8 mouse cellular contexts compared by ENCODE assay signal in genomic region chr8:127439392-127440160, GRCm38 (mm10).
DNase-seq lines count a peak whose midpoint lies in the region; ATAC-seq and TF ChIP-seq lines count a peak whose summit lies in the region.

No protein-coding gene starts in this region.

- no peaks in the 10 kb centered on the region for H3K27me3 ChIP-seq in embryonic facial prominence, embryonic 12.5 days
- no peaks in the 10 kb centered on the region for H3K27me3 ChIP-seq in embryonic facial prominence, embryonic 10.5 days (replicated peaks; ENCODE audit: low read depth, poor library complexity, severe bottlenecking)
- no peaks in the 10 kb centered on the region for H3K27me3 ChIP-seq in intestine, embryonic 15.5 days (replicated peaks)

- intact Hi-C loops in gastrocnemius, adult 2 months (cut with DNase I): loop anchor here (2.0 to 5.0 kb wide), 5 partner anchors 52 to 919 kb away; partner anchors contain the start of gene Nrp1
- intact Hi-C loops in left cerebral cortex, postnatal 10 days (cut with DNase I): no loop called here

- H3K79me2 ChIP-seq in macrophage (ENCODE audit: inconsistent target): peaks cover 5% of the 10 kb centered on the region; the same call in 1 of the 2 replicates

- no peak overlapping the region for H3K4me2 ChIP-seq in embryonic facial prominence, embryonic 12.5 days (replicated peaks)
- peak overlapping the region; percentile 48 for H3K4me2 ChIP-seq in intestine, embryonic 15.5 days (replicated peaks)

- peaks cover 15% of the 10 kb centered on the region for H3K4me1 ChIP-seq in embryonic facial prominence, embryonic 12.5 days
- peaks cover 21% of the 10 kb centered on the region for H3K4me1 ChIP-seq in embryonic facial prominence, embryonic 10.5 days
- H3K4me1 ChIP-seq in intestine, embryonic 15.5 days (replicated peaks): peaks cover 10% of the 10 kb centered on the region

- H3K36me3 ChIP-seq in embryonic facial prominence, embryonic 12.5 days: peaks cover 17% of the 10 kb centered on the region; the same call in 1 of the 2 replicates
- H3K36me3 ChIP-seq in embryonic facial prominence, embryonic 10.5 days (replicated peaks): peaks cover 34% of the 10 kb centered on the region
- H3K36me3 ChIP-seq in intestine, embryonic 15.5 days: no peaks in the 10 kb centered on the region
- no peaks in the 10 kb centered on the region for H3K36me3 ChIP-seq in macrophage (ENCODE audit: inconsistent target)

- H3K4me3 ChIP-seq in embryonic facial prominence, embryonic 12.5 days: no peak overlapping the region
- H3K4me3 ChIP-seq in embryonic facial prominence, embryonic 10.5 days: no peak overlapping the region
- H3K4me3 ChIP-seq in gastrocnemius, adult 2 months: peak overlapping the region; percentile 68
- peak overlapping the region; percentile 17 for H3K4me3 ChIP-seq in intestine, embryonic 15.5 days (replicated peaks)
- peak overlapping the region; percentile 48; the same call in 1 of the 2 replicates for H3K4me3 ChIP-seq in macrophage (ENCODE audit: inconsistent target)

- 0 out of 2 replicates have a peak overlapping the region, but pooled peaks have one; percentile 17 for H3K27ac ChIP-seq in embryonic facial prominence, embryonic 12.5 days
- H3K27ac ChIP-seq in embryonic facial prominence, embryonic 10.5 days (replicated peaks): no peak overlapping the region; the same call in 1 of the 2 replicates
- H3K27ac ChIP-seq in gastrocnemius, adult 2 months: peak overlapping the region; percentile 94
- H3K27ac ChIP-seq in intestine, embryonic 15.5 days: peak overlapping the region; percentile 88
- H3K27ac ChIP-seq in macrophage: peak overlapping the region; percentile 82; the same call in 1 of the 2 replicates

- H3K9me3 ChIP-seq in embryonic facial prominence, embryonic 12.5 days: no peaks in the 10 kb centered on the region
- H3K9me3 ChIP-seq in embryonic facial prominence, embryonic 10.5 days: no peaks in the 10 kb centered on the region
- H3K9me3 ChIP-seq in intestine, embryonic 15.5 days: no peaks in the 10 kb centered on the region

- WGBS in embryonic facial prominence, embryonic 12.5 days: 62% methylated on average over 10 of the region's 10 CpGs
- WGBS in embryonic facial prominence, embryonic 10.5 days: 70% methylated on average over 10 of the region's 10 CpGs
- WGBS in intestine, embryonic 15.5 days: 51% methylated on average over 10 of the region's 10 CpGs
- WGBS in macrophage (ENCODE audit: missing documents): 62% methylated on average over 10 of the region's 10 CpGs

- no peak for TF ChIP-seq CTCF in gastrocnemius, adult 2 months (IDR thresholded peaks at IDR 0.05)

- no peak overlapping the region for H3K9ac ChIP-seq in embryonic facial prominence, embryonic 12.5 days
- peak overlapping the region; percentile 33; the same call in 1 of the 2 replicates for H3K9ac ChIP-seq in intestine, embryonic 15.5 days

- no peak for DNase-seq in embryonic facial prominence, embryonic 10.5 days (ENCODE audit: low spot score)
- peak; percentile 65 for DNase-seq in gastrocnemius, adult 2 months
- peak; percentile 24 to 26 for DNase-seq in left cerebral cortex, postnatal 10 days (ENCODE audit: extremely low spot score in 1 of 2, low spot score in 2 of 2)
- no peak for DNase-seq in cerebellum, adult 9-11 months

- no peak for ATAC-seq in embryonic facial prominence, embryonic 12.5 days (ENCODE audit: insufficient number of reproducible peaks, insufficient read depth, low FRiP score, low TSS enrichment)
- ATAC-seq in intestine, embryonic 15.5 days: no peak
- ATAC-seq in granulocyte monocyte progenitor cell, adult 5-6 weeks (replicated peaks; ENCODE audit: poor library complexity, severe bottlenecking): no peak

Comparison
In these comparisons a context has a peak if more than half of its experiments do, and no peak if none do; other contexts are left out.
1. H3K4me3 ChIP-seq: peak in gastrocnemius, adult 2 months (single experiment), intestine, embryonic 15.5 days (single experiment) and macrophage (single experiment); none in embryonic facial prominence, embryonic 12.5 days (single experiment) and embryonic facial prominence, embryonic 10.5 days (single experiment).
2. DNase-seq: peak in gastrocnemius, adult 2 months (single experiment) and left cerebral cortex, postnatal 10 days (2 of 2); none in embryonic facial prominence, embryonic 10.5 days (single experiment) and cerebellum, adult 9-11 months (single experiment).